Mouse (Mus musculus) lung, embryonic 16.5 days (tissue): ENCODE results near the gene Eddm3b. TPM values are rescaled to one million over a fixed set of nuclear protein-coding genes. Genes with fewer than 3 reads are reported as not detected.

Experiments used
- ATAC-seq: fragments of 200-750 bp; cut with Nextera tagmentation; 2 replicates; pipeline ENCODE4 v1.8.0; 2017; ENCODE audit warnings: low read depth, mild to moderate bottlenecking, moderate library complexity
- H3K27ac ChIP-seq: fragments of 300-500 bp; sonication (generic); 2 replicates; pipeline ENCODE4 v1.5.1; 2014; ENCODE audit warnings: mild to moderate bottlenecking, control low read depth, low read length
- H3K27me3 ChIP-seq: fragments of 300-500 bp; sonication (generic); 2 replicates; pipeline ENCODE4 v1.6.1; 2014; ENCODE audit warnings: low read depth, low read length, mixed read lengths; ENCODE audit not compliant: control insufficient read depth, insufficient read depth
- H3K36me3 ChIP-seq: fragments of 300-500 bp; sonication (generic); 2 replicates; pipeline ENCODE4 v1.6.1; 2014; ENCODE audit warnings: low read length; ENCODE audit not compliant: control insufficient read depth, insufficient read depth
- H3K4me1 ChIP-seq: fragments of 300-500 bp; sonication (generic); replicated peaks from 2 replicates; pipeline ENCODE4 v1.6.1; 2014; ENCODE audit warnings: low read length, mixed read lengths; ENCODE audit not compliant: control insufficient read depth, insufficient read depth
- H3K4me2 ChIP-seq: fragments of 300-500 bp; sonication (generic); 2 replicates; pipeline ENCODE4 v1.6.1; 2014; ENCODE audit warnings: low read depth, low read length, control low read depth
- H3K4me3 ChIP-seq: fragments of 300-500 bp; sonication (generic); 2 replicates; pipeline ENCODE4 v1.5.1; 2014; ENCODE audit warnings: mild to moderate bottlenecking, low read length, control low read depth
- H3K9ac ChIP-seq: fragments of 300-500 bp; sonication (generic); 2 replicates; pipeline ENCODE4 v1.6.1; 2014; ENCODE audit warnings: low read length, control low read depth
- H3K9me3 ChIP-seq: fragments of 300-500 bp; sonication (generic); 2 replicates; pipeline ENCODE4 v1.6.1; 2016; ENCODE audit warnings: low read length; ENCODE audit not compliant: control insufficient read depth
- WGBS: fragments of 180-500 bp; shearing (Covaris S2); extraction: QIAGEN DNeasy Blood & Tissue Kit; methylation state at CpG from one replicate; pipeline ENCODE4 v1.1.7; 2014; 5-methylcytosine and 5-hydroxymethylcytosine counted together
- polyA plus RNA-seq: library from polyadenylated mRNA; unstranded; fragments of >200 nt; fragmentation: Nextera tagmentation; extraction: Ambion mirVana; gene quantifications from 2 replicates; pipeline ENCODE4 v1.2.1, GENCODE M21; 2015

Eddm3b gene
- polyA plus RNA-seq = not detected in 2 replicates

GRCm38 (mm10) chr14:51113916-51114560, at the start of gene Eddm3b:
Gene Eddm3b (plus strand): TSS chr14:51114426.
- Histone ChIP-seq H3K27ac (no peak within 1 kb of the TSS), H3K9me3 (no peaks in the 10 kb centered on the region), H3K36me3 (no peaks in the 10 kb centered on the region), H3K27me3 (no peaks in the 10 kb centered on the region), H3K4me1 (0 out of 2 replicates have a peak, but pooled peaks cover 2% of the 10 kb centered on the region), H3K4me2 (no peak within 1 kb of the TSS), H3K4me3 (no peak within 1 kb of the TSS), H3K9ac (no peak within 1 kb of the TSS)
- 40% methylated on average over 12 of the region's 12 CpGs for WGBS
- no peak for ATAC-seq

- no peaks in the 10 kb centered on the region for H3K27me3 ChIP-seq
- H3K27ac ChIP-seq = no peak overlapping the region
- 62% methylated on average over 5 of the region's 5 CpGs for WGBS
- H3K9me3 ChIP-seq = no peaks in the 10 kb centered on the region
- H3K36me3 ChIP-seq = no peaks in the 10 kb centered on the region
- H3K4me2 ChIP-seq = no peak overlapping the region
- H3K9ac ChIP-seq = no peak overlapping the region
- H3K4me1 ChIP-seq = peaks cover 3% of the 10 kb centered on the region
- no peak overlapping the region for H3K4me3 ChIP-seq
- ATAC-seq = no peak
Observed at GRCm38 (mm10) chr14:51068956-51069355, 45.3 kb upstream of the Eddm3b start.

- no peak for ATAC-seq
- H3K27ac ChIP-seq = no peak overlapping the region
- H3K9ac ChIP-seq = no peak overlapping the region
- H3K36me3 ChIP-seq = no peaks in the 10 kb centered on the region
- no peak overlapping the region for H3K4me2 ChIP-seq
- no peak overlapping the region for H3K4me3 ChIP-seq
- peaks cover 3% of the 10 kb centered on the region for H3K4me1 ChIP-seq
- 79% methylated on average over 2 of the region's 2 CpGs for WGBS
- no peaks in the 10 kb centered on the region for H3K9me3 ChIP-seq
- no peaks in the 10 kb centered on the region for H3K27me3 ChIP-seq
Observed at GRCm38 (mm10) chr14:51069617-51070016, 44.6 kb upstream of the Eddm3b start.

- Histone ChIP-seq H3K27me3 (no peaks in the 10 kb centered on the region), H3K9me3 (no peaks in the 10 kb centered on the region), H3K4me3 (no peak within 1 kb of the TSS), H3K36me3 (no peaks in the 10 kb centered on the region), H3K9ac (no peak within 1 kb of the TSS), H3K27ac (no peak within 1 kb of the TSS), H3K4me2 (no peak within 1 kb of the TSS), H3K4me1 (no peaks in the 10 kb centered on the region)
- ATAC-seq = no peak
- WGBS = 88% methylated on average over 3 of the region's 3 CpGs
Observed at GRCm38 (mm10) chr14:51074335-51074734, 39.9 kb upstream of the Eddm3b start, which contains the start of gene Olfr750. Gene Olfr750 (minus strand): TSS chr14:51074435.

GRCm38 (mm10) chr14:51079180-51079579, 35.0 kb upstream of the Eddm3b start:
- WGBS = 85% methylated on average over 1 of the region's 1 CpGs
- Histone ChIP-seq H3K27ac (no peak overlapping the region), H3K4me3 (no peak overlapping the region), H3K9me3 (no peaks in the 10 kb centered on the region), H3K36me3 (no peaks in the 10 kb centered on the region), H3K4me2 (no peak overlapping the region), H3K4me1 (peaks cover 7% of the 10 kb centered on the region; the same call in 1 of the 2 replicates), H3K9ac (no peak overlapping the region), H3K27me3 (no peaks in the 10 kb centered on the region)
- ATAC-seq = no peak

- Histone ChIP-seq H3K27me3 (no peaks in the 10 kb centered on the region), H3K27ac (no peak overlapping the region), H3K4me3 (no peak overlapping the region), H3K9me3 (no peaks in the 10 kb centered on the region), H3K4me2 (no peak overlapping the region), H3K9ac (no peak overlapping the region), H3K4me1 (peaks cover 7% of the 10 kb centered on the region; the same call in 1 of the 2 replicates), H3K36me3 (no peaks in the 10 kb centered on the region)
- WGBS = 69% methylated on average over 2 of the region's 2 CpGs
- ATAC-seq = no peak
Observed at GRCm38 (mm10) chr14:51081035-51081434, 33.2 kb upstream of the Eddm3b start.

GRCm38 (mm10) chr14:51082599-51083581, 31.3 kb upstream of the Eddm3b start:
- H3K27me3 ChIP-seq = no peaks in the 10 kb centered on the region
- H3K4me1 ChIP-seq = peaks cover 7% of the 10 kb centered on the region; the same call in 1 of the 2 replicates
- H3K27ac ChIP-seq = no peak overlapping the region; the same call in 1 of the 2 replicates
- H3K4me3 ChIP-seq = peak overlapping the region; percentile 63
- H3K4me2 ChIP-seq = peak overlapping the region; percentile 71
- 1% methylated on average over 40 of the region's 40 CpGs for WGBS
- ATAC-seq = peak; percentile 72
- peak overlapping the region; percentile 63 for H3K9ac ChIP-seq
- no peaks in the 10 kb centered on the region for H3K36me3 ChIP-seq
- no peaks in the 10 kb centered on the region for H3K9me3 ChIP-seq

- ATAC-seq = no peak
- Histone ChIP-seq H3K36me3 (no peaks in the 10 kb centered on the region), H3K9me3 (no peaks in the 10 kb centered on the region), H3K27me3 (no peaks in the 10 kb centered on the region), H3K4me3 (peak overlapping the region; percentile 63), H3K4me1 (peaks cover 11% of the 10 kb centered on the region; the same call in 1 of the 2 replicates), H3K9ac (no peak overlapping the region; the same call in 1 of the 2 replicates), H3K27ac (no peak overlapping the region), H3K4me2 (peak overlapping the region; percentile 71)
- whole genome bisulfite sequencing = 10% methylated on average over 7 of the region's 7 CpGs
Observed at GRCm38 (mm10) chr14:51083805-51084204, 30.4 kb upstream of the Eddm3b start.

GRCm38 (mm10) chr14:51085086-51085485, 29.1 kb upstream of the Eddm3b start:
- H3K27ac ChIP-seq = no peak overlapping the region
- no peak overlapping the region for H3K9ac ChIP-seq
- peaks cover 11% of the 10 kb centered on the region; the same call in 1 of the 2 replicates for H3K4me1 ChIP-seq
- H3K27me3 ChIP-seq = no peaks in the 10 kb centered on the region
- H3K4me2 ChIP-seq = no peak overlapping the region
- no peaks in the 10 kb centered on the region for H3K36me3 ChIP-seq
- WGBS = 77% methylated on average over 2 of the region's 2 CpGs
- no peak overlapping the region for H3K4me3 ChIP-seq
- no peak for ATAC-seq
- H3K9me3 ChIP-seq = no peaks in the 10 kb centered on the region
